Mouse (Mus musculus) cerebellum, adult 2 months (tissue): Measurements from ENCODE around the gene Znhit6.

Source experiments
- CTCF ChIP-seq: fragments of 200-500 bp; IDR thresholded peaks from 2 replicates; pipeline ENCODE4 v1.5.1; 2011; ENCODE audit warnings: low read depth, mild to moderate bottlenecking, control low read depth, low read length, moderate library complexity, borderline replicate concordance; ENCODE audit not compliant: insufficient read depth
- POLR2A ChIP-seq: fragments of 200-500 bp; IDR thresholded peaks from 2 replicates; pipeline ENCODE4 v1.6.1; 2011; ENCODE audit warnings: low read length, control low read depth, borderline replicate concordance; ENCODE audit not compliant: insufficient read depth

DNA sequence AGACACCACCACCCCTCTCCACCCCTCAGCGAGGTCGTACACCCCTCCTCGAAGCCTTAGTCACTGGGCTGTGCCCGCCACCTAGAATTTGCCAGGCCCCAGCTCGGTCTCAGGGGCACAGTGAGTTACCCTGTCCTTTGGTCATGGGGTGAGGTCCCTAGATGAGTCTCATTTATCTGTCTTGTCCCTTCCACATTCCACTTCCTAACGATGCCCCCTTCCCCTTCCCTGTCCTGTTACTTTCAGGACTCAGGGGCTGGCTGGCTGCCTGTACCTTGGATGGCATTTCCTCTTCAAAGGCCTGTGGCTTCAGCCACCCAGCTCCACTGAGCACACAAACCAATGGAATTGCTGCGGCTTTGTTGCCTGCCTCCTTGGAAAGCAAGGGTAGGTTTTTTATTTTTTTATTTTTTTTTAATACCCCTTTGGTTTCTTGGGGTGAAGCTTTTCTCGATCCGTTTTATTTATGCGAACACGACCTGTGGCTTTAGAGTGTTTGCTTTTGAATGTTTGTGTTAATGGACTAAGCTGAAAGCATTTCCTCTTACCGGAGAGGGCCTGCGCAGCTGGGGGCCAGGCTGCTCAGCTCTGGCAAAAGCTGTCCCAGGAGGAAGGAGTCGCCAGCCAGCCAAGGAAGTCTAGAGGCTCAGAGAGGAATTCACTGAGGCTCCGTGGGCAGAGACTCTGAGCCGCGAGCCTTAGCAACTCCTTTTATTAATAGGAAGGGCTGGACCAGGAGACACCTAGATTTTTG lies 38.5 kb downstream of the Znhit6 start:
- TF ChIP-seq CTCF: no peak
- TF ChIP-seq POLR2A: no peak
